Mouse (Mus musculus): ENCODE data around the gene Zfhx2. TPM values are rescaled to one million over a fixed set of nuclear protein-coding genes. Genes with fewer than 3 reads are reported as not detected.
"Not testable (repeated sequence)": the region's sequence is repeated elsewhere in the genome, so short reads cannot be mapped to it uniquely, and the experiment has no call there.

Zfhx2 gene
- polyA plus RNA-seq, 1 experiment from 2014 or later, result 1.2 TPM

GRCm38 (mm10) chr14:55059931-55060330, 32.2 kb downstream of the Zfhx2 start:
- Histone ChIP-seq H3K4me1 (replicated peaks) (peaks cover 80% of the 10 kb centered on the region), H3K9me3 (replicated peaks) (no peaks in the 10 kb centered on the region), H3K27me3 (no peaks in the 10 kb centered on the region; the same call in 1 of the 2 replicates), H3K9ac (no peak overlapping the region), H3K36me3 (replicated peaks) (no peaks in the 10 kb centered on the region), H3K4me3 (replicated peaks) (no peak overlapping the region), H3K4me2 (no peak overlapping the region), H3K27ac (replicated peaks) (peak overlapping the region; percentile 51; the same call in 1 of the 2 replicates)
- ATAC-seq (ENCODE audit: insufficient read depth), result no peak
- WGBS (ENCODE audit: insufficient replicate concordance), result 82% methylated on average over 5 of the region's 5 CpGs

- Histone ChIP-seq H3K9ac (no peak overlapping the region), H3K9me3 (replicated peaks) (no peaks in the 10 kb centered on the region), H3K36me3 (replicated peaks) (no peaks in the 10 kb centered on the region), H3K4me2 (0 out of 2 replicates have a peak overlapping the region, but pooled peaks have one; percentile 10), H3K4me1 (replicated peaks) (peaks cover 71% of the 10 kb centered on the region), H3K4me3 (replicated peaks) (no peak overlapping the region), H3K27me3 (peaks cover 3% of the 10 kb centered on the region), H3K27ac (replicated peaks) (peak overlapping the region; percentile 51)
- WGBS (ENCODE audit: insufficient replicate concordance), result 24% methylated on average over 1 of the region's 1 CpGs
- no peak for ATAC-seq (ENCODE audit: insufficient read depth)
Observed at GRCm38 (mm10) chr14:55059009-55059408, 33.1 kb downstream of the Zfhx2 start.

- H3K9me3 ChIP-seq (replicated peaks), result no peaks in the 10 kb centered on the region
- peaks cover 35% of the 10 kb centered on the region for H3K4me1 ChIP-seq (replicated peaks)
- H3K9ac ChIP-seq, result no peak overlapping the region
- no peaks in the 10 kb centered on the region for H3K36me3 ChIP-seq (replicated peaks)
- H3K4me2 ChIP-seq, result no peak overlapping the region
- H3K4me3 ChIP-seq (replicated peaks), result no peak overlapping the region
- peaks cover 8% of the 10 kb centered on the region for H3K27me3 ChIP-seq
- H3K27ac ChIP-seq (replicated peaks), result no peak overlapping the region
- ATAC-seq (ENCODE audit: insufficient read depth), result no peak
- WGBS (ENCODE audit: insufficient replicate concordance), result 74% methylated on average over 11 of the region's 11 CpGs
Observed at GRCm38 (mm10) chr14:55055167-55055834, 36.8 kb downstream of the Zfhx2 start.

DNA sequence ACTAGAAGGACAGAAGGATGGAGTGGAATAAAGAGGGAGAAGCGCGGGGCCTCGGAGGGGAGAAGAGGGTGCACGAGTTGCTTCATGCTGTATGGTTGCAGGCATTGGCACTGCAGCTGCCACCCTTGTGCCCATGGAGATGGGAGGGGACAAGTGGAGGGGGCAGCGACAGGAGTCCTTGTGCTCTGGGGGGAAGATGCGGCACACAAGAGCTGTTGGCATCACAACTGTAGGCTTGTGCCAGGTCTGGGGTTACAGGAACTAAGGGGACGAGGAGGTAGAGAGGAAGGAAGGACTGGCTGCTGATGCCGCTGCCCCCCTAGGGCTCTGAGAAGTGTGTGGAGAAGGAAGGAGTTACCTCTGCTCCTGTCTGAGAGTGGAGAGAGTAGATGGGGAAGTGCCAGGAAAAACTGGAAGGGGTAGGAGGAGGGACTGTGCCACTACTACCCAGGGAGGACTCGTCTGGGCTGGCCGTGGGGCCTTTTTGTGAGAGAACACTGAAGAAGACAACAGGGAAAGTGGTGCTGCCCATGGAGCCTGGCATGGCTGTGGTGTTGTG, 37.9 kb downstream of the Zfhx2 start:
- ATAC-seq (ENCODE audit: insufficient read depth), result no peak
- Histone ChIP-seq H3K9ac (no peak overlapping the region), H3K27me3 (peaks cover 8% of the 10 kb centered on the region), H3K4me1 (replicated peaks) (peaks cover 27% of the 10 kb centered on the region), H3K27ac (replicated peaks) (no peak overlapping the region), H3K4me2 (no peak overlapping the region), H3K9me3 (replicated peaks) (no peaks in the 10 kb centered on the region), H3K4me3 (replicated peaks) (no peak overlapping the region), H3K36me3 (replicated peaks) (no peaks in the 10 kb centered on the region)
- 61% methylated on average over 10 of the region's 10 CpGs for WGBS (ENCODE audit: insufficient replicate concordance)

- peaks cover 8% of the 10 kb centered on the region for H3K27me3 ChIP-seq
- peaks cover 21% of the 10 kb centered on the region for H3K4me1 ChIP-seq (replicated peaks)
- H3K27ac ChIP-seq (replicated peaks), result no peak overlapping the region
- no peaks in the 10 kb centered on the region for H3K36me3 ChIP-seq (replicated peaks)
- H3K9ac ChIP-seq, result no peak overlapping the region
- H3K4me3 ChIP-seq (replicated peaks), result no peak overlapping the region
- ATAC-seq (ENCODE audit: insufficient read depth), result no peak
- WGBS (ENCODE audit: insufficient replicate concordance), result 83% methylated on average over 17 of the region's 17 CpGs
- no peaks in the 10 kb centered on the region for H3K9me3 ChIP-seq (replicated peaks)
- H3K4me2 ChIP-seq, result no peak overlapping the region
Observed at GRCm38 (mm10) chr14:55053708-55054190, 38.4 kb downstream of the Zfhx2 start.

DNA sequence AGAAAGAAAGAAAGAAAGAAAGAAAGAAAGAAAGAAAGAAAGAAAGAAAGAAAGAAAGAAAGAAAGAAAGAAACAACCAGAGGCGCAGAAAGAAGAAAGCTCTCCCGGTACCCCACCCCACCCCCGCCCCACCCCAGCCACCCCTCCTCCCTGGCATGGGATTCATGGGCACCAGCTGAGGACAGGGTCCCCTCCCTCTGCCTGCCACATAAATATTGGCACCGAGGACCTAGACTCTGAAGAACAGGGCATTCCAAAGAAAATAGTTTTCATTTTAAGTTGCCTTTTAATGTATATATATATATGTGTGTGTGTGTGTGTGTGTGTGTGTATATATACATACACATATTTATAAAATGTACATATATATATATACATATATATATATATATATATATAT, 39.1 kb downstream of the Zfhx2 start:
- ATAC-seq (ENCODE audit: insufficient read depth), result no peak
- 63% methylated on average over 4 of the region's 4 CpGs for WGBS (ENCODE audit: insufficient replicate concordance)
- H3K9me3 ChIP-seq (replicated peaks), result no peaks in the 10 kb centered on the region

DNA sequence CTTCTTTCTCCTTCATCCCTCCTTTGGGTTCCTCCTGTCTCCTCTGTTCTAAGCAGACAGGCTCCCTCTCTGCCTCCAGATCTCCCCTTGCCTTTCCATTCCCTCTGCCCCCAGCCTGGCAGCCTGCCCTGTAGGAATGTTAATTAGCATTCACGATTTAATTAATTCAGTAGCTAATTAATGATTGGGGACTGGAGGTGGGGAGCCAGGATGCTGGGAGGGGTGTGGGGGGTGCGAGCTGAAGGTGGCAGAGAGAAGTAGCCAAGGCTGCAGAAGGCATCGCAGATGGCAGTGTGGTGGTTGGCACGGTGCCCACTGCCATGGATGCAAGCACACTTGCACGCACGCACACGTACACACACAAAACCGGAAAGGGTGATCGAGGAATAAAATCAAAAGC, 39.6 kb downstream of the Zfhx2 start:
- ATAC-seq (ENCODE audit: insufficient read depth), result no peak
- H3K36me3 ChIP-seq (replicated peaks), result no peaks in the 10 kb centered on the region
- peaks cover 10% of the 10 kb centered on the region; the same call in 1 of the 2 replicates for H3K4me1 ChIP-seq (replicated peaks)
- H3K4me3 ChIP-seq (replicated peaks), result no peak overlapping the region
- H3K27me3 ChIP-seq, result peaks cover 8% of the 10 kb centered on the region
- H3K27ac ChIP-seq (replicated peaks), result no peak overlapping the region
- H3K9ac ChIP-seq, result no peak overlapping the region
- no peaks in the 10 kb centered on the region for H3K9me3 ChIP-seq (replicated peaks)
- 73% methylated on average over 9 of the region's 9 CpGs for WGBS (ENCODE audit: insufficient replicate concordance)
- H3K4me2 ChIP-seq, result no peak overlapping the region

More for the DNA sequence above, 39.1 kb downstream of the Zfhx2 start:
- Histone ChIP-seq H3K4me2 (no peak overlapping the region), H3K27me3 (peaks cover 8% of the 10 kb centered on the region), H3K36me3 (replicated peaks) (no peaks in the 10 kb centered on the region), H3K9ac (no peak overlapping the region), H3K4me1 (replicated peaks) (peaks cover 14% of the 10 kb centered on the region), H3K27ac (replicated peaks) (no peak overlapping the region), H3K4me3 (replicated peaks) (no peak overlapping the region)

- Histone ChIP-seq H3K27ac (replicated peaks) (no peak overlapping the region), H3K4me2 (no peak overlapping the region), H3K27me3 (no peaks in the 10 kb centered on the region; the same call in 1 of the 2 replicates), H3K4me3 (replicated peaks) (no peak overlapping the region), H3K4me1 (replicated peaks) (no peaks in the 10 kb centered on the region), H3K36me3 (replicated peaks) (no peaks in the 10 kb centered on the region), H3K9ac (no peak overlapping the region), H3K9me3 (replicated peaks) (no peaks in the 10 kb centered on the region)
- ATAC-seq (ENCODE audit: insufficient read depth), result no peak
- 41% methylated on average over 2 of the region's 2 CpGs for WGBS (ENCODE audit: insufficient replicate concordance)
Observed at GRCm38 (mm10) chr14:55047971-55048531, 44.1 kb downstream of the Zfhx2 start.

GRCm38 (mm10) chr14:55043694-55044093, 48.4 kb downstream of the Zfhx2 start:
- H3K4me2 ChIP-seq; H3K4me1 ChIP-seq (replicated peaks); H3K9me3 ChIP-seq (replicated peaks); H3K9ac ChIP-seq; H3K27me3 ChIP-seq; ATAC-seq (ENCODE audit: insufficient read depth); H3K27ac ChIP-seq (replicated peaks); H3K36me3 ChIP-seq (replicated peaks); H3K4me3 ChIP-seq (replicated peaks): not testable (repeated sequence)
- 25% methylated on average over 1 of the region's 2 CpGs for WGBS (ENCODE audit: insufficient replicate concordance)

- no peak for ATAC-seq (ENCODE audit: insufficient read depth)
- Histone ChIP-seq H3K4me2 (no peak overlapping the region), H3K36me3 (replicated peaks) (no peaks in the 10 kb centered on the region), H3K9ac (no peak overlapping the region), H3K4me3 (replicated peaks) (no peak overlapping the region), H3K27ac (replicated peaks) (no peak overlapping the region), H3K9me3 (replicated peaks) (no peaks in the 10 kb centered on the region), H3K4me1 (replicated peaks) (peaks cover 17% of the 10 kb centered on the region), H3K27me3 (peaks cover under 1% of the 10 kb centered on the region)
- 64% methylated on average over 19 of the region's 19 CpGs for WGBS (ENCODE audit: insufficient replicate concordance)
Observed at GRCm38 (mm10) chr14:55032695-55033225, 59.4 kb downstream of the Zfhx2 start.

- no peak for ATAC-seq (ENCODE audit: insufficient read depth)
- H3K27me3 ChIP-seq, result no peaks in the 10 kb centered on the region
- H3K9ac ChIP-seq, result no peak overlapping the region
- 12% methylated on average over 11 of the region's 11 CpGs for whole genome bisulfite sequencing (ENCODE audit: insufficient replicate concordance)
- peaks cover 17% of the 10 kb centered on the region for H3K4me1 ChIP-seq (replicated peaks)
- H3K9me3 ChIP-seq (replicated peaks), result no peaks in the 10 kb centered on the region
- no peak overlapping the region for H3K4me3 ChIP-seq (replicated peaks)
- peaks cover 14% of the 10 kb centered on the region for H3K36me3 ChIP-seq (replicated peaks)
- peak overlapping the region; percentile 28 for H3K4me2 ChIP-seq
- H3K27ac ChIP-seq (replicated peaks), result no peak overlapping the region
Observed at GRCm38 (mm10) chr14:55029034-55029698, 63.0 kb downstream of the Zfhx2 start.

Data from liver, embryonic 15.5 days (tissue).